Mouse (Mus musculus) MEL (cell line): ENCODE results near the gene Auts2. TPM values are rescaled to one million over a fixed set of nuclear protein-coding genes. Genes with fewer than 3 reads are reported as not detected.

ENCODE experiments used
- DNase-seq: peaks from one replicate; pipeline ENCODE4 v3.0.0; 2011; ENCODE audit warnings: low read depth, low spot score
- H3K27ac ChIP-seq: 2 replicates; pipeline ENCODE4 v1.5.1; 2012; ENCODE audit warnings: low read depth, mild to moderate bottlenecking, control low read depth, low read length, moderate library complexity; ENCODE audit not compliant: control insufficient read depth
- H3K27me3 ChIP-seq, 2 experiments: fragments of 150-350 bp in 1 of 2; sonication (generic) in 1 of 2; 2 replicates each; pipeline ENCODE4 v1.6.1; 2012; ENCODE audit warnings: low read length in 2 of 2, mild to moderate bottlenecking in 2 of 2, improper control_type of control experiment in 1 of 2, moderate library complexity in 1 of 2; ENCODE audit not compliant: insufficient read depth in 2 of 2, control insufficient read depth in 1 of 2
- H3K36me3 ChIP-seq, 2 experiments: 2 replicates each; pipeline ENCODE4 v1.6.1; 2012 to 2014; ENCODE audit warnings: low read length in 2 of 2, improper control_type of control experiment in 1 of 2, inconsistent platforms in 1 of 2, mild to moderate bottlenecking in 1 of 2; ENCODE audit not compliant: insufficient read depth in 2 of 2, control insufficient read depth in 1 of 2
- H3K4me1 ChIP-seq, 2 experiments: fragments of 150-350 bp in 1 of 2; sonication (generic) in 1 of 2; 2 replicates each; pipeline ENCODE4 v1.6.1; 2012; ENCODE audit warnings: low read length in 2 of 2, improper control_type of control experiment in 1 of 2, mild to moderate bottlenecking in 1 of 2; ENCODE audit not compliant: insufficient read depth in 2 of 2, control insufficient read depth in 1 of 2
- H3K4me3 ChIP-seq, 2 experiments: fragments of 150-350 bp in 1 of 2; sonication (generic) in 1 of 2; 2 replicates each; pipeline ENCODE4 v1.5.1; 2012; ENCODE audit warnings: low read depth in 2 of 2, low read length in 2 of 2, mild to moderate bottlenecking in 2 of 2, moderate library complexity in 2 of 2, control low read depth in 1 of 2, improper control_type of control experiment in 1 of 2; ENCODE audit not compliant: control insufficient read depth in 1 of 2, insufficient read depth in 1 of 2
- H3K79me2 ChIP-seq: 2 replicates; pipeline ENCODE4 v1.6.1; 2012; ENCODE audit warnings: mild to moderate bottlenecking, low read length, moderate library complexity; ENCODE audit not compliant: control insufficient read depth, poor library complexity, insufficient read depth
- H3K9ac ChIP-seq: 2 replicates; pipeline ENCODE4 v1.6.1; 2012; ENCODE audit warnings: low read depth, mild to moderate bottlenecking, control low read depth, low read length, moderate library complexity; ENCODE audit not compliant: control insufficient read depth, poor library complexity, severe bottlenecking
- H3K9me3 ChIP-seq: fragments of 150-350 bp; sonication (generic); replicated peaks from 2 replicates; pipeline ENCODE4 v1.6.1; 2012; ENCODE audit warnings: mild to moderate bottlenecking, low read length, improper control_type of control experiment, moderate library complexity; ENCODE audit not compliant: insufficient read depth
- BHLHE40 ChIP-seq: IDR thresholded peaks from 2 replicates; pipeline ENCODE4 v1.6.1; 2012; ENCODE audit warnings: low read depth, mild to moderate bottlenecking, inconsistent platforms, low read length, improper control_type of control experiment, borderline replicate concordance
- CHD1 ChIP-seq: IDR thresholded peaks from 2 replicates; pipeline ENCODE4 v1.6.1; 2012; ENCODE audit warnings: low read depth, mild to moderate bottlenecking, inconsistent platforms, low read length, improper control_type of control experiment
- ELF1 ChIP-seq: IDR thresholded peaks from 2 replicates; pipeline ENCODE4 v1.6.1; 2014; ENCODE audit warnings: low read depth, mild to moderate bottlenecking, inconsistent platforms, low read length, improper control_type of control experiment, moderate library complexity
- ETS1 ChIP-seq: IDR thresholded peaks from 2 replicates; pipeline ENCODE4 v1.6.1; 2012; ENCODE audit warnings: low read depth, mild to moderate bottlenecking, inconsistent platforms, low read length, improper control_type of control experiment, moderate library complexity
- GABPA ChIP-seq: IDR thresholded peaks from 2 replicates; pipeline ENCODE4 v1.6.1; 2012; ENCODE audit warnings: low read depth, mild to moderate bottlenecking, inconsistent platforms, low read length, improper control_type of control experiment, moderate library complexity
- GATA1 ChIP-seq: IDR thresholded peaks from 2 replicates; pipeline ENCODE4 v1.6.1; 2011; ENCODE audit warnings: low read depth, low read length, improper control_type of control experiment
- KAT2A ChIP-seq: conservative IDR thresholded peaks from 2 replicates; pipeline ENCODE4 v1.6.1; 2012; ENCODE audit warnings: low read depth, low read length, improper control_type of control experiment, inconsistent platforms
- MAZ ChIP-seq: IDR thresholded peaks from 2 replicates; pipeline ENCODE4 v1.6.1; 2012; ENCODE audit warnings: low read depth, mild to moderate bottlenecking, inconsistent platforms, low read length, improper control_type of control experiment
- MEF2A ChIP-seq: IDR thresholded peaks from 2 replicates; pipeline ENCODE4 v1.6.1; 2014; ENCODE audit warnings: low read depth, mild to moderate bottlenecking, inconsistent platforms, low read length, improper control_type of control experiment; ENCODE audit not compliant: poor library complexity, insufficient replicate concordance, severe bottlenecking; ENCODE audit errors: extremely low read depth
- MXI1 ChIP-seq: IDR thresholded peaks from 2 replicates; pipeline ENCODE4 v1.6.1; 2011; ENCODE audit warnings: mild to moderate bottlenecking, low read depth, low read length, improper control_type of control experiment
- MYC ChIP-seq: IDR thresholded peaks from 2 replicates; pipeline ENCODE4 v1.6.1; 2011; ENCODE audit warnings: low read depth, mild to moderate bottlenecking, low read length, improper control_type of control experiment, moderate library complexity
- NELFE ChIP-seq: IDR thresholded peaks from 2 replicates; pipeline ENCODE4 v1.6.1; 2011; ENCODE audit warnings: low read depth, low read length, improper control_type of control experiment
- NRF1 ChIP-seq: IDR thresholded peaks from 2 replicates; pipeline ENCODE4 v1.6.1; 2014; ENCODE audit warnings: low read depth, mild to moderate bottlenecking, inconsistent platforms, low read length, improper control_type of control experiment, moderate library complexity; ENCODE audit not compliant: poor library complexity, insufficient read depth, severe bottlenecking
- POLR2A ChIP-seq, 2 experiments: IDR thresholded peaks; 2 replicates each; pipeline ENCODE4 v1.6.1; 2011 to 2012; ENCODE audit warnings: low read length in 2 of 2, mild to moderate bottlenecking in 2 of 2, control low read depth in 1 of 2, improper control_type of control experiment in 1 of 2, low read depth in 1 of 2, moderate library complexity in 1 of 2; ENCODE audit not compliant: control insufficient read depth in 1 of 2, insufficient read depth in 1 of 2, poor library complexity in 1 of 2
- SMC3 ChIP-seq: IDR thresholded peaks from 2 replicates; pipeline ENCODE4 v1.6.1; 2011; ENCODE audit warnings: low read depth, low read length, improper control_type of control experiment
- TBP ChIP-seq: IDR thresholded peaks from 2 replicates; pipeline ENCODE4 v1.8.0; 2011; ENCODE audit warnings: low read depth, low read length, improper control_type of control experiment
- TCF12 ChIP-seq: IDR thresholded peaks from 2 replicates; pipeline ENCODE4 v1.6.1; 2014; ENCODE audit warnings: low read depth, mild to moderate bottlenecking, inconsistent platforms, low read length, improper control_type of control experiment, moderate library complexity
- UBTF ChIP-seq: IDR thresholded peaks from 2 replicates; pipeline ENCODE4 v1.6.1; 2012; ENCODE audit warnings: low read depth, mild to moderate bottlenecking, inconsistent platforms, low read length, improper control_type of control experiment, moderate library complexity, borderline replicate concordance; ENCODE audit not compliant: insufficient read depth
- USF1 ChIP-seq: IDR thresholded peaks from 2 replicates; pipeline ENCODE4 v1.6.1; 2014; ENCODE audit warnings: low read depth, mild to moderate bottlenecking, inconsistent platforms, low read length, improper control_type of control experiment, moderate library complexity
- USF2 ChIP-seq, 2 experiments: IDR thresholded peaks; 2 replicates each; pipeline ENCODE4 v1.6.1; 2011 to 2012; ENCODE audit warnings: improper control_type of control experiment in 2 of 2, low read length in 2 of 2, borderline replicate concordance in 1 of 2, inconsistent platforms in 1 of 2, low read depth in 1 of 2, mild to moderate bottlenecking in 1 of 2; ENCODE audit not compliant: insufficient read depth in 1 of 2
- ZMIZ1 ChIP-seq: IDR thresholded peaks from 2 replicates; pipeline ENCODE4 v1.6.1; 2012; ENCODE audit warnings: low read depth, mild to moderate bottlenecking, inconsistent platforms, low read length, improper control_type of control experiment, moderate library complexity
- polyA plus RNA-seq, 2 experiments: library from polyadenylated mRNA; stranded (reverse) in 1 of 2; unstranded in 1 of 2; fragments of >175 nt in 1 of 2; fragments of >200 nt in 1 of 2; gene quantifications; 2 replicates each; pipeline versions ENCODE4 v1.2.1 to v1.2.4; 2012; ENCODE audit warnings: low replicate concordance in 2 of 2, low read depth in 1 of 2; ENCODE audit not compliant: insufficient read length in 2 of 2, insufficient read depth in 1 of 2, missing spikeins in 1 of 2
- total RNA-seq: library from RNA; depleted of rRNA; stranded (reverse); fragments of 300-350 nt; gene quantifications from 2 replicates; pipeline ENCODE4 v1.2.3, GENCODE M21; 2012

Gene Auts2
- total and polyA plus RNA-seq, 3 experiments = not detected

DNA sequence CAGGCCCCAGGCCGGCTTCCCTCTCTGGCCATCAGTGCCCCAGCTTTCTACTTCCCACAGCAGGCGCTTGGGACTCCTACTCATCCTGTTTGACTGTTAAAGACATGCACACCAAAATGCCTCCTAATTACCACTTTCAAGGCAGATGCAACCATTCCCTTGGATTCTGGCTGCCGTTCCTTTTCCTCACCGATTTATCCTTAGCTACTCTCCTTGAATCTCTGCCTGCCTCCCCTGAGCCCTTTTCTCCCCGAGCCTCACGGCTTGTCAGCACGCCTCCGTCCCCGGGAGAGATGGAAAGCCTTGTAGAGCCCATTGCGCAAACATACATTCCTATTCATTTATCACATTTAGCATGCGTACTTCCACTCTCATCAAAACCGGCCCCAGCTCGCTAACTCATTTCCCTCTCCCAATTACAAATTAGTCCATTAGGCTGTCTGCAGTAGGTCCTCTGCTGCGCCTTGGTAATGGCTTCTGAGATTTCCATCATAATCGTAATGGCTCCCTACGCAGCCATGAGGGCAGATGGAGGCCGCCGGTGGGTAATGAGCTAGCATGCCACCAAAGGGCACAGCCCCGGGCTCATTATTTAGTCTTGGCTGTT is 825.7 kb downstream of the Auts2 start:
- Histone ChIP-seq H3K36me3 (no peaks in the 10 kb centered on the region), H3K79me2 (no peaks in the 10 kb centered on the region), H3K27ac (no peak overlapping the region), H3K4me3 (no peak overlapping the region), H3K27me3 (no peaks in the 10 kb centered on the region), H3K9ac (no peak overlapping the region), H3K4me1 (no peaks in the 10 kb centered on the region), H3K9me3 (no peaks in the 10 kb centered on the region)
- DNase-seq = no peak
- TF ChIP-seq BHLHE40 (no peak), MXI1 (no peak), KAT2A (no peak), USF1 (no peak), ZMIZ1 (no peak), MEF2A (no peak), POLR2A (IDR thresholded peaks at IDR 0.05; ENCODE audit: control insufficient read depth in 1 of 2, insufficient read depth in 1 of 2, low read depth in 1 of 2, low read length in 2 of 2, poor library complexity in 1 of 2) (no peak)

DNA sequence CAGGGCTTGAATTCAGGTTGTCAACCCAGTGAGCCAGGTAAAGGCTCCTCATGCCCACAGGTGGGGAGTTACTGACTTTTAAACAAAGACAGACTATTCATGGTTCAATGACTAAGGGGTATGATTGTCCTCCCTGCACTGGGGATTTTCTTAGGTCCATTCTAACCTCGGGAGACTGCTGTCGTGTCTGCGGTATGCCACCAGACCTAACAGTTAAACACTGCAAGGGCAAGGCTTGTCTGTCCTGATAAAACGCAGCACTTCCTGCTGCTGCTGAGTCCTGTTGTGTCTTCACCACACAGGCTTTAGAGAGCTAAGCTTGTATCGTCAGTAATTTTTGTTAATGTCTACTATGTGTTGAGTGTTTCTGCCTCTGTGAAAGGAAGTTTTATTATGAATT is 828.2 kb downstream of the Auts2 start:
- no peaks in the 10 kb centered on the region for H3K79me2 ChIP-seq
- H3K27ac ChIP-seq = no peak overlapping the region
- H3K27me3 ChIP-seq = no peaks in the 10 kb centered on the region
- DNase-seq = no peak
- TF ChIP-seq NRF1 (no peak), ETS1 (no peak), SMC3 (no peak), GABPA (no peak), ELF1 (no peak), GATA1 (no peak), TCF12 (no peak), MEF2A (no peak)
- no peaks in the 10 kb centered on the region for H3K36me3 ChIP-seq
- H3K9ac ChIP-seq = no peak overlapping the region
- no peak overlapping the region for H3K4me3 ChIP-seq
- no peaks in the 10 kb centered on the region for H3K4me1 ChIP-seq
- no peaks in the 10 kb centered on the region for H3K9me3 ChIP-seq

DNA sequence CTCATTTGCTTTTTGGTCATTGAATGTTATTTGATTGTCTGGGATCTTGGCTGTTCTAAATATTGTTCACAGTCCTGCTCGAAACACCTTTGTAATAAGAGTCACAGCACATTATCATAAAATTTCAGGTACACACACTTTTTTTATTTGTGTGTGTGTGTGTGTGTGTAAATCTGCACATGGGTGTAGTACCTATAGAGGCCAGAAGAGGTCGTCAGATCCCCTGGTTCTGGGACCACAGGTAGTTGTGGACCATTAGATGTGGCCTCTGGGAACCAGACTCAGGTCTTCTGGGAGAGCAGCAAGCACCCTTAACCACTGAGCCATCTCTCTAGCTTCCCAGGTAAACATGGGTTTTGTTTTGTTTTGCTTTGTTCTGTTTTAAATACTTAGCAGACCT is 830.7 kb downstream of the Auts2 start:
- Histone ChIP-seq H3K27me3 (no peaks in the 10 kb centered on the region), H3K9me3 (no peaks in the 10 kb centered on the region)
- TF ChIP-seq MYC (no peak), MAZ (no peak), CHD1 (no peak), NELFE (no peak), ZMIZ1 (no peak), TBP (no peak), USF2 (IDR thresholded peaks at IDR 0.05; ENCODE audit: borderline replicate concordance in 1 of 2, insufficient read depth in 1 of 2, low read depth in 1 of 2, low read length in 2 of 2) (no peak), UBTF (no peak), NRF1 (no peak), BHLHE40 (no peak)

More for the DNA sequence above, 830.7 kb downstream of the Auts2 start:
- no peaks in the 10 kb centered on the region for H3K4me1 ChIP-seq
- H3K9ac ChIP-seq = no peak overlapping the region
- no peak for DNase-seq
- no peak overlapping the region for H3K27ac ChIP-seq
- H3K36me3 ChIP-seq = no peaks in the 10 kb centered on the region
- H3K4me3 ChIP-seq = no peak overlapping the region
- no peaks in the 10 kb centered on the region for H3K79me2 ChIP-seq
